Comparison of ENCODE assay signal across 10 mouse cellular contexts in genomic region chr5:133889841-133890240, GRCm38 (mm10).
DNase-seq lines count a peak whose midpoint lies in the region; TF ChIP-seq lines count a peak whose summit lies in the region.
"Had no signal": no experiment of that assay in that cellular context is flagged by ENCODE, and none has a peak within 500 bp of the region (broad histone marks: within the 10 kb centered on the region; RNA-seq: fewer than 3 reads in every experiment).

No protein-coding gene starts in this region.

- DNase-seq in brain, embryonic 14.5 days (ENCODE audit: low read depth): peak; percentile 98
- peak; percentile 87 for DNase-seq in cerebellum, adult 11 months
- DNase-seq in frontal cortex, postnatal 10 days (ENCODE audit: low spot score in 2 of 2): peak; percentile 58 to 77
- peak; percentile 16 to 70 for DNase-seq in left cerebral cortex, adult 9 months (ENCODE audit: low spot score in 2 of 2)
- DNase-seq in spleen, postnatal 14 days (ENCODE audit: low spot score in 2 of 2): no peak
- no peak for DNase-seq in spleen, adult 18-20 months
- DNase-seq in thymus, postnatal 14 days: no peak
- DNase-seq: kidney, postnatal 25 days; lung, postnatal 36 days; thymus, postnatal 25 days had no signal

- TF ChIP-seq POLR2A in brain, embryonic 14.5 days (IDR thresholded peaks at IDR 0.05; ENCODE audit: borderline replicate concordance, extremely low read depth, insufficient read depth, insufficient read length, poor library complexity, severe bottlenecking): no peak

- TF ChIP-seq CTCF in brain, embryonic 14.5 days (IDR thresholded peaks at IDR 0.05; ENCODE audit: borderline replicate concordance, extremely low read depth, insufficient read depth, insufficient read length): no peak

Comparison
In these comparisons a context has a peak if more than half of its experiments do, and no peak if none do; other contexts are left out.
1. DNase-seq: peak in brain, embryonic 14.5 days (single experiment), cerebellum, adult 11 months (single experiment), frontal cortex, postnatal 10 days (2 of 2) and left cerebral cortex, adult 9 months (2 of 2); none in spleen, postnatal 14 days (0 of 2), spleen, adult 18-20 months (0 of 2) and thymus, postnatal 14 days (single experiment).